Mouse (Mus musculus) intestine, embryonic 14.5 days (tissue): ENCODE data around the gene Anapc16. TPM values are rescaled to one million over a fixed set of nuclear protein-coding genes. Genes with fewer than 3 reads are reported as not detected.
"Not testable (repeated sequence)": the region's sequence is repeated elsewhere in the genome, so short reads cannot be mapped to it uniquely, and the experiment has no call there.

ENCODE experiments used
- ATAC-seq: fragments of 200-750 bp; cut with Nextera tagmentation; replicated peaks from 2 replicates; pipeline ENCODE4 v1.8.0; 2017; ENCODE audit warnings: low read depth, moderate number of reproducible peaks, moderate TSS enrichment, moderate library complexity; ENCODE audit not compliant: low FRiP score, low TSS enrichment
- DNase-seq: peaks from one replicate; pipeline ENCODE4 v3.0.0-alpha.2; 2018; ENCODE audit warnings: low spot score
- H3K27ac ChIP-seq: fragments of 300-500 bp; sonication (generic); 2 replicates; pipeline ENCODE4 v1.5.1; 2014; ENCODE audit warnings: low read depth, mild to moderate bottlenecking, control low read depth
- H3K27me3 ChIP-seq: fragments of 300-500 bp; sonication (generic); replicated peaks from 2 replicates; pipeline ENCODE4 v1.6.1; 2014; ENCODE audit warnings: low read length, control low read depth; ENCODE audit not compliant: control insufficient read depth, insufficient read depth
- H3K36me3 ChIP-seq: fragments of 300-500 bp; sonication (generic); 2 replicates; pipeline ENCODE4 v1.6.1; 2014; ENCODE audit warnings: low read length, control low read depth; ENCODE audit not compliant: control insufficient read depth, insufficient read depth
- H3K4me1 ChIP-seq: fragments of 300-500 bp; sonication (generic); replicated peaks from 2 replicates; pipeline ENCODE4 v1.6.1; 2014; ENCODE audit warnings: low read length, control low read depth, mixed read lengths; ENCODE audit not compliant: control insufficient read depth, insufficient read depth
- H3K4me2 ChIP-seq: fragments of 300-500 bp; sonication (generic); 2 replicates; pipeline ENCODE4 v1.6.1; 2014; ENCODE audit warnings: low read length
- H3K4me3 ChIP-seq: fragments of 300-500 bp; sonication (generic); 2 replicates; pipeline ENCODE4 v1.5.1; 2014; ENCODE audit warnings: low read depth, low read length, control low read depth, mixed read lengths
- H3K9ac ChIP-seq: fragments of 300-500 bp; sonication (generic); 2 replicates; pipeline ENCODE4 v1.6.1; 2014; ENCODE audit warnings: mild to moderate bottlenecking, low read length
- H3K9me3 ChIP-seq: fragments of 300-500 bp; sonication (generic); 2 replicates; pipeline ENCODE4 v1.6.1; 2016; ENCODE audit warnings: low read length, control low read depth; ENCODE audit not compliant: control insufficient read depth
- WGBS: fragments of 180-500 bp; shearing (Covaris S2); extraction: QIAGEN DNeasy Blood & Tissue Kit; methylation state at CpG from one replicate; pipeline ENCODE4 v1.1.7; 2014; 5-methylcytosine and 5-hydroxymethylcytosine counted together
- polyA plus RNA-seq: library from polyadenylated mRNA; unstranded; fragments of >200 nt; fragmentation: Nextera tagmentation; extraction: Ambion mirVana; gene quantifications from 2 replicates; pipeline ENCODE4 v1.2.1, GENCODE M21; 2014

Gene Anapc16
- polyA plus RNA-seq, 1 experiment from 2014 or later, result 107 TPM

DNA sequence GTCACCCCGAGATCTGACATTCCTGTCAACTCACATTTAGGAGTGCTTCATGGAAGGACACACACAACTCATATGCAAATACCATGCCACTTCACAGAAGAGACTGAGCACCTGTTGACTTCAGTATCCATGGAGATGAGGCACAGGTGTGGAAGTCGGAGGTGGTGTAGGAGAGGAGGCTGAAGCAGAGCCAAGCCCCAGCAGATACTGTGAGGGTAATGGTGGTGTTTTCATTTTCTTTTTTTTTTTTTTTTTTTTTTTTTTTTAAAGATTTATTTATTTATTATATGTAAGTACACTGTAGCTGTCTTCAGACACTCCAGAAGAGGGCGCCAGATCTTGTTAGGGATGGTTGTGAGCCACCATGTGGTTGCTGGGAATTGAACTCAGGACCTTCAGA is 9.1 kb downstream of the Anapc16 start:
- H3K4me1 ChIP-seq, ATAC-seq, H3K27me3 ChIP-seq, H3K9me3 ChIP-seq, H3K9ac ChIP-seq, H3K4me2 ChIP-seq, H3K27ac ChIP-seq, H3K4me3 ChIP-seq, DNase-seq: not testable (repeated sequence)
- WGBS, result 92% methylated on average over 2 of the region's 3 CpGs
- peaks cover 47% of the 10 kb centered on the region for H3K36me3 ChIP-seq

GRCm38 (mm10) chr10:59992024-59992423 is 10.9 kb downstream of the Anapc16 start:
- H3K4me1 ChIP-seq, result no peaks in the 10 kb centered on the region
- no peak overlapping the region for H3K27ac ChIP-seq
- DNase-seq (no peak), ATAC-seq (no peak)
- H3K9me3 ChIP-seq, result no peaks in the 10 kb centered on the region
- H3K9ac ChIP-seq, result no peak overlapping the region
- no peak overlapping the region for H3K4me3 ChIP-seq
- no peak overlapping the region for H3K4me2 ChIP-seq
- H3K36me3 ChIP-seq, result peaks cover 65% of the 10 kb centered on the region
- WGBS, result 79% methylated on average over 8 of the region's 8 CpGs
- no peaks in the 10 kb centered on the region for H3K27me3 ChIP-seq

DNA sequence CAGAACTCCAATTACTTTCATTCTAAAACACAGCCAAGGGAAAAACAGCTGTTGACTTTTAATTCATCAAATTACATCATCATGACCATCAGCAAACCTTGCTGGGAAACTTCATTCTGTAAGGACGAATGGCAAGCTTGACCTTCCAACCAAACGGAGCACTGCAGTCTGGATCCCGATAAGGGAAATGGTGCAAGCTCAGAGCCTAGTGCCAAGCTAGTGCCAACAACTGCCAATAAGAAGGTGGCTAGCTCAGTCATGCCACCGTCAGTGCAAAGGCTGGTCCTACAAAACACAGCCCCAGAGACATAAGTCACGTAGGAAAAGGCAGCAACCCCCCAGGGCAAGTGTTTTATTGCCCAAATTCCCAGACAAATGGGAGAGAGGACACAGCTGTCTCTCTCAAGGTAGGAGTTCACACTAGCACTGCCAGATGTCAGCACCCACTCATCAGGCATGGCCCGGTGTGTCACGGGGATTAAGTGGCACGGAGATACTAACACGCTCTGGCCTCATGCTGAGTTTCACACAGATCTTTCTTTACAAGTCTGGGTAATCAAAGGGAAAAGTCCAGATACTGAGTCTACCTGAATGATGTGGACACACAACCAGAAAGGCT is 11.6 kb downstream of the Anapc16 start:
- Histone ChIP-seq H3K27me3 (no peaks in the 10 kb centered on the region), H3K9me3 (no peaks in the 10 kb centered on the region), H3K4me3 (no peak overlapping the region), H3K4me2 (no peak overlapping the region), H3K27ac (no peak overlapping the region), H3K4me1 (no peaks in the 10 kb centered on the region), H3K36me3 (peaks cover 68% of the 10 kb centered on the region), H3K9ac (no peak overlapping the region)
- DNase-seq, result no peak
- ATAC-seq, result no peak
- 71% methylated on average over 9 of the region's 9 CpGs for WGBS

GRCm38 (mm10) chr10:59990393-59990792 is 12.5 kb downstream of the Anapc16 start:
- H3K4me3 ChIP-seq, result no peak overlapping the region
- ATAC-seq, result no peak
- H3K4me1 ChIP-seq, result no peaks in the 10 kb centered on the region
- DNase-seq, result no peak
- WGBS, result 93% methylated on average over 9 of the region's 9 CpGs
- H3K27ac ChIP-seq, result no peak overlapping the region
- H3K4me2 ChIP-seq, result no peak overlapping the region
- H3K9ac ChIP-seq, result no peak overlapping the region
- no peaks in the 10 kb centered on the region for H3K9me3 ChIP-seq
- peaks cover 67% of the 10 kb centered on the region for H3K36me3 ChIP-seq
- H3K27me3 ChIP-seq, result no peaks in the 10 kb centered on the region

DNA sequence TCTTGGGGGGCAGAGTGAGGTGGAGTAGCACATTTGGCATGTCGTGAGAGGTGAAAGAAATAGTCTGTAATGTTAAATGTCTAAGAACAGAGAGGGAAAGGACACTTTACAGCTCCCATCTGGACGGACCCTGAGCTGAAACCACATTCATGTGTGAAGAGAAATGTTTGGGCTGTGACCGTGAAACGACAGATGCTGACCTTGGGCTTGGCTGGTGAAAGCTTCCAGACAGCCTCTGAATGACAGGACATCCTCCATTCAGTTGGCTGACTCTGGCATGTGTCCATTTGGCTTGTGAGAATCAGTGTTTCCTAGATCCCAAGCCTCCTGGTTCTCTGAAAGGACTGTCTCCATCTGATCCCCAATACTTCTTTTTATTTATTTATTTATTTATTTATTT is 14.9 kb downstream of the Anapc16 start:
- DNase-seq, result no peak
- Histone ChIP-seq H3K4me2 (no peak overlapping the region), H3K27me3 (no peaks in the 10 kb centered on the region), H3K9me3 (no peaks in the 10 kb centered on the region), H3K4me1 (no peaks in the 10 kb centered on the region), H3K27ac (no peak overlapping the region), H3K36me3 (peaks cover 53% of the 10 kb centered on the region), H3K4me3 (no peak overlapping the region), H3K9ac (no peak overlapping the region)
- 68% methylated on average over 4 of the region's 4 CpGs for WGBS
- ATAC-seq, result no peak

GRCm38 (mm10) chr10:59982379-59982873 is 20.5 kb downstream of the Anapc16 start:
- ATAC-seq (no peak), DNase-seq (no peak)
- H3K9me3 ChIP-seq, result no peaks in the 10 kb centered on the region
- no peak overlapping the region for H3K4me3 ChIP-seq
- peaks cover 25% of the 10 kb centered on the region for H3K4me1 ChIP-seq
- H3K36me3 ChIP-seq, result peaks cover 19% of the 10 kb centered on the region
- H3K9ac ChIP-seq, result no peak overlapping the region
- no peaks in the 10 kb centered on the region for H3K27me3 ChIP-seq
- H3K4me2 ChIP-seq, result no peak overlapping the region
- H3K27ac ChIP-seq, result no peak overlapping the region
- 90% methylated on average over 12 of the region's 12 CpGs for WGBS

GRCm38 (mm10) chr10:59981792-59982191 is 21.1 kb downstream of the Anapc16 start:
- 67% methylated on average over 9 of the region's 9 CpGs for WGBS
- H3K9ac ChIP-seq, result no peak overlapping the region
- no peaks in the 10 kb centered on the region for H3K27me3 ChIP-seq
- ATAC-seq (no peak), DNase-seq (no peak)
- no peak overlapping the region for H3K4me2 ChIP-seq
- H3K4me3 ChIP-seq, result no peak overlapping the region
- H3K9me3 ChIP-seq, result no peaks in the 10 kb centered on the region
- H3K36me3 ChIP-seq, result peaks cover 12% of the 10 kb centered on the region
- H3K4me1 ChIP-seq, result peaks cover 25% of the 10 kb centered on the region
- H3K27ac ChIP-seq, result no peak overlapping the region

GRCm38 (mm10) chr10:59981336-59981735 is 21.6 kb downstream of the Anapc16 start:
- ATAC-seq, result no peak
- no peak overlapping the region for H3K27ac ChIP-seq

GRCm38 (mm10) chr10:59980815-59981244 is 22.1 kb downstream of the Anapc16 start:
- ATAC-seq (no peak), DNase-seq (no peak)
- H3K9ac ChIP-seq, result no peak overlapping the region
- WGBS, result 83% methylated on average over 6 of the region's 6 CpGs
- no peaks in the 10 kb centered on the region for H3K27me3 ChIP-seq
- no peak overlapping the region for H3K4me3 ChIP-seq
- H3K9me3 ChIP-seq, result no peaks in the 10 kb centered on the region
- peaks cover 3% of the 10 kb centered on the region for H3K36me3 ChIP-seq
- no peak overlapping the region for H3K4me2 ChIP-seq
- H3K27ac ChIP-seq, result no peak overlapping the region
- peaks cover 25% of the 10 kb centered on the region for H3K4me1 ChIP-seq

More at GRCm38 (mm10) chr10:59981336-59981735, 21.6 kb downstream of the Anapc16 start:
- H3K4me2 ChIP-seq, result no peak overlapping the region
- no peak for DNase-seq
- H3K9ac ChIP-seq, result no peak overlapping the region
- H3K9me3 ChIP-seq, result no peaks in the 10 kb centered on the region
- peaks cover 8% of the 10 kb centered on the region for H3K36me3 ChIP-seq
- WGBS, result 78% methylated on average over 4 of the region's 4 CpGs
- H3K4me1 ChIP-seq, result peaks cover 25% of the 10 kb centered on the region
- no peaks in the 10 kb centered on the region for H3K27me3 ChIP-seq
- no peak overlapping the region for H3K4me3 ChIP-seq
